Mouse (Mus musculus): ENCODE measurements at regions not wholly inside any gene's neighbourhood (a gene's known extent, or its start where the extent isn't known, plus 50 kb on each side); places are given as distances from the start of the nearest gene placed in this dataset.

- no peak for TF ChIP-seq CTCF (conservative IDR thresholded peaks at IDR 0.05; ENCODE audit: insufficient read depth, insufficient read length, low read depth, low read length)
- no peak for TF ChIP-seq POLR2A (IDR thresholded peaks at IDR 0.05; ENCODE audit: low read depth, low read length)
Measured at GRCm38 (mm10) chr1:92331559-92332247, 136.2 kb upstream of the Hdac4 start.
